Mouse (Mus musculus): ENCODE measurements around the gene Mrln. TPM values are rescaled to one million over a fixed set of nuclear protein-coding genes. Genes with fewer than 3 reads are reported as not detected.

Gene Mrln
- polyA plus RNA-seq, 1 experiment: 13.1 TPM

- no peak for DNase-seq
- no peak overlapping the region for H3K27ac ChIP-seq (ENCODE audit: insufficient read depth, low read length)
- 48% methylated on average over 4 of the region's 4 CpGs for WGBS
- H3K4me1 ChIP-seq (ENCODE audit: control insufficient read depth, insufficient read depth, low read length): no peaks in the 10 kb centered on the region
- TF ChIP-seq CTCF (IDR thresholded peaks at IDR 0.05; ENCODE audit: borderline replicate concordance, insufficient read depth, low read depth, low read length): no peak
- no peak for TF ChIP-seq POLR2A (IDR thresholded peaks at IDR 0.05; ENCODE audit: borderline replicate concordance, insufficient read depth, low read length)
- no peaks in the 10 kb centered on the region for H3K27me3 ChIP-seq (ENCODE audit: control insufficient read depth, insufficient read depth, low read length)
- no peak overlapping the region for H3K4me3 ChIP-seq (replicated peaks; ENCODE audit: insufficient read depth, low read depth, low read length)
These were observed 59.3 kb downstream of the Mrln start for GRCm38 (mm10) chr10:70263681-70264189.

DNA sequence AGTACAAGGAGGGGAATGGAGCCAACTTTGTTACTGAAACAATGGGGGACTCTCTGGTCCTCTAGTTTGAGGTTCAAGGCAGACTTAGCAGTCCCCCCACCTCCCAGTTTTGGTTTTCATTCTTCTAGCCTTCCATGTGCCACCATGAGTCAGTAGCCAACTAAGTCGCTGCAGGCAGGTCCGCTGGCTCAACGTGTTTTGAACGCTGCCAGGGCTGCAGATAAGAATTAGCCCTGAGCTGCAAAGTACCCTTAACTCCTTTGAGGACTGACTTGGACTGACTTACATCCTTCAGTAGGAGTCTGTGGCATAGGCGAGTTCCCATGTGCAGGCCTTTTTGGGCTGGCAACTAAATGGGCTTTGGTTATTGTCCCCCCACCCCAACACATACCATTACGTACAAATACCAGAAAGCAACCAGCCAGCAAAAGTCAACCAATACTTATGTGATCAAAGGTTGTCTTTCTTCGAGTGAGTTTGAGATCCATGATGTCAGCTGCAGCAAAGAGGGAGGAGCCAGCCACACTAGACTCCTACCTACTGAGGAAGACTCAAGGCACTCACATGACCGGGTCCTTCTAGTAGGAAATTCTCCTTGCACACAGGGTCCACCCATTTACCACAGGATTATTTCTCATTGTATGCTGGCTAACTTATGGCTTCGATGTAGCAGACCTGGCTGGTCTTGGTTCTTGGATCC is 60.0 kb downstream of the Mrln start:
- no peak for DNase-seq
- TF ChIP-seq POLR2A (IDR thresholded peaks at IDR 0.05; ENCODE audit: borderline replicate concordance, insufficient read depth, low read length) (no peak), CTCF (IDR thresholded peaks at IDR 0.05; ENCODE audit: borderline replicate concordance, insufficient read depth, low read depth, low read length) (no peak)
- WGBS: 67% methylated on average over 9 of the region's 9 CpGs

DNA sequence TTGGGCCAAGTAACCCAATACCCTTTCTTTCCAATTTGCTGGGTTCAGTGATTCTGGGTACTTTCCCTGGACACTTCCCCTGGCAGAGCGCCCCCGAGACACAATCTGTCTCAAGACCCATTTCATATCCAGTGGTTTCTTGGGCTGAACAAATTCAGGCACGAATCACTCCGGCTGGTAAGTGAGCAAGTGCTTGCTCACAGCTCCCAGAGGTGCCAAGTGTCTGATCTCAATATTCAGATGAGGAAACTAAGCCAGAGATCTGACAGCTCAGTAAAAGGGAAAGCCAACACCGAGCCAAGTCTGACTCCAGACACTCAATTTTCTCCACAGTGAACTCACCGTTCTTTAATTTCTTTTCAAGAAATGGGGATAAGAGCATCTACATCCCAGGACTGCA is 62.0 kb downstream of the Mrln start:
- no peak for DNase-seq
- WGBS: 44% methylated on average over 6 of the region's 6 CpGs
- no peak overlapping the region for H3K27ac ChIP-seq (ENCODE audit: insufficient read depth, low read length)

More for the DNA sequence above, 60.0 kb downstream of the Mrln start:
- Histone ChIP-seq H3K4me3 (replicated peaks; ENCODE audit: insufficient read depth, low read depth, low read length) (no peak overlapping the region), H3K27ac (ENCODE audit: insufficient read depth, low read length) (no peak overlapping the region), H3K27me3 (ENCODE audit: control insufficient read depth, insufficient read depth, low read length) (no peaks in the 10 kb centered on the region), H3K4me1 (ENCODE audit: control insufficient read depth, insufficient read depth, low read length) (no peaks in the 10 kb centered on the region)

DNA sequence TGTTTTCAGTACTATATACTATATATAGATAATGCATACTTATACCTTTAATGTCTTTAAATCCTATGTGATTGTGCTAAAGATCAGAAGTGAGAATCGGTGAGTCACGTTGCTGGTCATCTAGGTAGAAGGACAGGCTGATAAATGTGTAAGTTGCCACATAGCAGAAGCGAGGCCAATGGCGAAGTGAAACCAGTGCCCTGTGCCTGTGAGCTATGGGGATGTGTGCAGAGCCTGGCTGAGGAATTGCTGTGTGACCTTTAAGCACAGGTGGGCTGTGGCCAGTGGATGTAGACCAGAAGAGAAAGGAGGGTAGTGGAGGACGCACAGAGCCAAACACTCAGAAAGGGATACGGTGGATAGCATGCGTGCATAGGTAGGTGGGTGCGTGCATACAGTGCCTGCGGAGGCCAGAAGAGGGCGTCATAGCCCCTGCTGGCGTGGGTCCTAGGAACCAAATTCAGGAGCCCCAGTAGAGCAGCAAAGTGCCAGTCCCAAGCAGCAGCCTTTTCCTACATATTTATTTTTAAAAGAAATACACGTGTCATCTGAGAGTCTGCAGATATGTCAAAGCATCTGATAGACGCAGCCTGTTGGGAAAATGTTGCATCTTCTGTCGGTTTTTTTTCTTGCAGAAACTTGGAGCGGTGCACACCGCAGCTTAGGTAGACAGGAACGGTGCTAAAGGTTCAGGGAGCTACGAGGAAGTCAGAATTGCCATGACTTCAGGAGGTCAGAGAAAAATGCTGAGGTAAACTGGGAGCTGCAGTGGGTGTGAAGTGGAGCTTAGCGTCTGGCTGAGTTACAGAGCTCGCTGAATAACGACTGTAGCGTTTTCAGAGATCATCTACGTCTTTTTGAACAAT is 64.3 kb downstream of the Mrln start:
- no peak overlapping the region for H3K27ac ChIP-seq (ENCODE audit: insufficient read depth, low read length)
- WGBS: 69% methylated on average over 23 of the region's 23 CpGs
- no peaks in the 10 kb centered on the region for H3K27me3 ChIP-seq (ENCODE audit: control insufficient read depth, insufficient read depth, low read length)
- no peak for DNase-seq
- no peaks in the 10 kb centered on the region for H3K4me1 ChIP-seq (ENCODE audit: control insufficient read depth, insufficient read depth, low read length)
- H3K4me3 ChIP-seq (replicated peaks; ENCODE audit: insufficient read depth, low read depth, low read length): no peak overlapping the region
- 0 out of 2 replicates have a peak, but pooled peaks have one; percentile 6 for TF ChIP-seq CTCF (IDR thresholded peaks at IDR 0.05; ENCODE audit: borderline replicate concordance, insufficient read depth, low read depth, low read length)
- no peak for TF ChIP-seq POLR2A (IDR thresholded peaks at IDR 0.05; ENCODE audit: borderline replicate concordance, insufficient read depth, low read length)

More for the DNA sequence above, 62.0 kb downstream of the Mrln start:
- Histone ChIP-seq H3K27me3 (ENCODE audit: control insufficient read depth, insufficient read depth, low read length) (no peaks in the 10 kb centered on the region), H3K4me1 (ENCODE audit: control insufficient read depth, insufficient read depth, low read length) (no peaks in the 10 kb centered on the region), H3K4me3 (replicated peaks; ENCODE audit: insufficient read depth, low read depth, low read length) (no peak overlapping the region)
- no peak for TF ChIP-seq CTCF (IDR thresholded peaks at IDR 0.05; ENCODE audit: borderline replicate concordance, insufficient read depth, low read depth, low read length)
- no peak for TF ChIP-seq POLR2A (IDR thresholded peaks at IDR 0.05; ENCODE audit: borderline replicate concordance, insufficient read depth, low read length)

Other genes starting within 250 kb of the Mrln start
- 28.0 and 31.7 TPM in 2 replicates for gene Ccdc6, start 107.5 kb upstream of the Mrln start, polyA plus RNA-seq (2012; rRNA removed)
- gene Slc16a9, start 40.4 kb downstream of the Mrln start, polyA plus RNA-seq (2012; rRNA removed): 3.7 and 4.5 TPM in 2 replicates
- 20.8 and 22.3 TPM in 2 replicates for gene Fam13c, start 235.8 kb downstream of the Mrln start, polyA plus RNA-seq (2012; rRNA removed)